Mouse (Mus musculus) heart, postnatal 0 days (tissue): ENCODE measurements at regions not wholly inside any gene's neighbourhood (a gene's known extent, or its start where the extent isn't known, plus 50 kb on each side); places are given as distances from the start of the nearest gene placed in this dataset.

ENCODE experiments used
- ATAC-seq: fragments of 200-750 bp; cut with Nextera tagmentation; 2 replicates; pipeline ENCODE4 v1.8.0; 2017; ENCODE audit warnings: low read depth, moderate number of reproducible peaks, moderate library complexity; ENCODE audit not compliant: insufficient read depth
- DNase-seq: peaks from one replicate; pipeline ENCODE4 v3.0.0-alpha.2; 2016; ENCODE audit warnings: low spot score
- H3K27ac ChIP-seq: fragments of 300-500 bp; sonication (generic); 2 replicates; pipeline ENCODE4 v1.5.1; 2014; ENCODE audit warnings: low read depth, mild to moderate bottlenecking
- H3K27me3 ChIP-seq: fragments of 300-500 bp; sonication (generic); 2 replicates; pipeline ENCODE4 v1.6.1; 2014; ENCODE audit warnings: low read length, mixed read lengths; ENCODE audit not compliant: control insufficient read depth, insufficient read depth
- H3K36me3 ChIP-seq: fragments of 300-500 bp; sonication (generic); replicated peaks from 2 replicates; pipeline ENCODE4 v1.6.1; 2014; ENCODE audit warnings: low read length, mixed read lengths; ENCODE audit not compliant: control insufficient read depth, insufficient read depth
- H3K4me1 ChIP-seq: fragments of 300-500 bp; sonication (generic); 2 replicates; pipeline ENCODE4 v1.6.1; 2014; ENCODE audit warnings: antibody characterized with exemption; ENCODE audit not compliant: control insufficient read depth, insufficient read depth
- H3K4me2 ChIP-seq: fragments of 300-500 bp; sonication (generic); 2 replicates; pipeline ENCODE4 v1.6.1; 2014; ENCODE audit warnings: low read depth, mild to moderate bottlenecking, low read length, moderate library complexity
- H3K4me3 ChIP-seq: fragments of 300-500 bp; sonication (generic); 2 replicates; pipeline ENCODE4 v1.5.1; 2014; ENCODE audit warnings: low read depth, low read length
- H3K9ac ChIP-seq: fragments of 300-500 bp; sonication (generic); replicated peaks from 2 replicates; pipeline ENCODE4 v1.6.1; 2014; ENCODE audit warnings: low read depth, low read length, mixed read lengths
- H3K9me3 ChIP-seq: fragments of 300-500 bp; sonication (generic); replicated peaks from 2 replicates; pipeline ENCODE4 v1.6.1; 2016; ENCODE audit warnings: low read length; ENCODE audit not compliant: control insufficient read depth
- CTCF ChIP-seq: IDR thresholded peaks from 2 replicates; pipeline ENCODE4 v1.5.1; 2016; ENCODE audit warnings: antibody characterized with exemption, control low read depth, low read depth
- EP300 ChIP-seq: IDR thresholded peaks from 2 replicates; pipeline ENCODE4 v1.6.1; 2016; ENCODE audit warnings: antibody characterized with exemption, low read depth
- WGBS: fragments of 180-500 bp; shearing (Covaris S2); extraction: QIAGEN DNeasy Blood & Tissue Kit; methylation state at CpG from one replicate; pipeline ENCODE4 v1.1.7; 2014; 5-methylcytosine and 5-hydroxymethylcytosine counted together

DNA sequence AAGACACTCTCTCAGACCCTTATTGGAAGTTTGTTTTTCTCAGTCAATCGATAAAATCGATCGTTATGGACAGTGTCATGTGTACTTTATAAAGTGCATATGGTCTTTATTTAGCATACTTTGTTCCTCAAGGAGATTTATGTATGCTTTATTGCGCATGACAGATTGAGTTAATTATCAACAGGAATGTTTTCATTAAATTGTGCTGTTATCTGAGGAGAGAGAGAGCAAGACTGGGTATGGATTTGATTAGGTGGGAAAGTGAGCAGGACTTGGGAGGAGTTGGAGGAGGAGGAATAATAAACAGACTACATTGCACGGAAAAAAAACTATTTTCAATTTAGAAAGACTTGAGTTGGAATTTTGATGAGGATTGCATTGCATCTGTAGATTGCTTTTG, 183.8 kb upstream of the Sstr1 start:
- no peaks in the 10 kb centered on the region for H3K9me3 ChIP-seq
- H3K4me2 ChIP-seq, result no peak overlapping the region
- no peaks in the 10 kb centered on the region for H3K4me1 ChIP-seq
- no peak overlapping the region for H3K9ac ChIP-seq
- TF ChIP-seq EP300, result no peak
- no peak for TF ChIP-seq CTCF
- 73% methylated on average over 5 of the region's 5 CpGs for WGBS
- no peak overlapping the region for H3K4me3 ChIP-seq
- no peak overlapping the region for H3K27ac ChIP-seq
- no peak for ATAC-seq
- no peaks in the 10 kb centered on the region for H3K36me3 ChIP-seq
- H3K27me3 ChIP-seq, result no peaks in the 10 kb centered on the region
- DNase-seq, result no peak

- Histone ChIP-seq H3K36me3 (no peaks in the 10 kb centered on the region), H3K4me1 (no peaks in the 10 kb centered on the region), H3K27me3 (no peaks in the 10 kb centered on the region), H3K9ac (no peak overlapping the region), H3K27ac (no peak overlapping the region), H3K4me3 (no peak overlapping the region), H3K4me2 (no peak overlapping the region), H3K9me3 (no peaks in the 10 kb centered on the region)
- no peak for DNase-seq
- TF ChIP-seq EP300 (no peak), CTCF (no peak)
- WGBS, result 81% methylated on average over 8 of the region's 8 CpGs
- no peak for ATAC-seq
Observed at GRCm38 (mm10) chr12:58056368-58056860, 155.2 kb upstream of the Sstr1 start.

DNA sequence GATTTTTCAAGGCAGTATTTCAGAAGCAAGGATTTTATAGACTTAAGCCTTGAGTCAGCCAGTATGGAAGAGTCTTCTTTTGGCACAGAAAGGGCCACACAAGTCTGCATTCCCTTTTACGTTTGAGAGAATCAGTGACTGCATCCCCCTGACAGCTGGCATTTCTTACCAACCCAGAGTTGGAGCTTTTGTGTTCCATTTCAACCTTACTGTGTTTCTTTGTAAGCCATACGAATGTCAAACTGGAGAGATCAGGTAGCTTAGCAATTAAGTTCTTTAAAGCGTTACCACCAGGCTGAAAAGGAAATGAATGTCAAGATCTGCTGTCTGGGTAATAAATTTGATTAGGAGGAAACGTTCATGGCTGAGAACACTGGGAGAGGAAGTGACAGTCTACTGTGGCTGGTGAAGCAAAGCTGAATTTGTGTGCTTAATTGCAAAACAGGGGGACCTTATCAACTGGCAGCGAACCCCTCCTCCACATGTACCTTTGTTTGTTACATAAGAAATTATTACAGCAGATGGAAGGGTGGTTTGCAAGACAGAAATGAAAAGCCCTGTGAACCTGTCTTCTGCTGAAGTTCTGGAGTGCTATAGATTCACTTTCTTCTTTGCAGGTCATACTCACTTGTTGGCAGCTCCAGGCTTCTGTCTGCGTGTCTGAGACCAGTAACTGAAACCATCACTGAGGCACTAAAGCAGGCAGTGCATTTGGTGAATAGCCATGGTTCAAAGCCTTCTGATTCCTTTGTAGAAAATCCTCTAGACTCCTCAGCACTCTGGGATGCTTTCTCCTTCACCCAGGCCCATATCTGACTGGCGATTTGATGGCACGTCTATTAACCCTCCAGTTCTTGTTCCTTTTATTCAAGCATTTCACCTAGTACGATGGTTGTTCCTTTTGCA, 144.0 kb upstream of the Sstr1 start:
- 56% methylated on average over 9 of the region's 9 CpGs for WGBS
- H3K36me3 ChIP-seq, result no peaks in the 10 kb centered on the region
- no peaks in the 10 kb centered on the region for H3K9me3 ChIP-seq
- H3K27me3 ChIP-seq, result no peaks in the 10 kb centered on the region
- no peak overlapping the region for H3K4me3 ChIP-seq
- no peaks in the 10 kb centered on the region for H3K4me1 ChIP-seq
- ATAC-seq (no peak), DNase-seq (no peak)
- no peak for TF ChIP-seq CTCF
- TF ChIP-seq EP300, result no peak
- no peak overlapping the region for H3K4me2 ChIP-seq
- H3K27ac ChIP-seq, result no peak overlapping the region
- no peak overlapping the region for H3K9ac ChIP-seq

- Histone ChIP-seq H3K27ac (no peak overlapping the region), H3K9ac (no peak overlapping the region), H3K4me1 (no peaks in the 10 kb centered on the region), H3K4me2 (no peak overlapping the region), H3K4me3 (no peak overlapping the region), H3K36me3 (no peaks in the 10 kb centered on the region), H3K27me3 (no peaks in the 10 kb centered on the region), H3K9me3 (no peaks in the 10 kb centered on the region)
- ATAC-seq, result no peak
- TF ChIP-seq EP300, result no peak
- TF ChIP-seq CTCF, result no peak
- DNase-seq, result no peak
- 52% methylated on average over 1 of the region's 1 CpGs for WGBS
Observed at GRCm38 (mm10) chr12:58087311-58087710, 124.3 kb upstream of the Sstr1 start.

GRCm38 (mm10) chr12:58112643-58113042, 98.9 kb upstream of the Sstr1 start:
- 86% methylated on average over 3 of the region's 3 CpGs for WGBS
- ATAC-seq (no peak), DNase-seq (no peak)
- Histone ChIP-seq H3K4me3 (no peak overlapping the region), H3K4me2 (no peak overlapping the region), H3K4me1 (no peaks in the 10 kb centered on the region), H3K27ac (no peak overlapping the region), H3K9me3 (no peaks in the 10 kb centered on the region), H3K36me3 (no peaks in the 10 kb centered on the region), H3K27me3 (no peaks in the 10 kb centered on the region), H3K9ac (no peak overlapping the region)
- no peak for TF ChIP-seq CTCF
- TF ChIP-seq EP300, result no peak

DNA sequence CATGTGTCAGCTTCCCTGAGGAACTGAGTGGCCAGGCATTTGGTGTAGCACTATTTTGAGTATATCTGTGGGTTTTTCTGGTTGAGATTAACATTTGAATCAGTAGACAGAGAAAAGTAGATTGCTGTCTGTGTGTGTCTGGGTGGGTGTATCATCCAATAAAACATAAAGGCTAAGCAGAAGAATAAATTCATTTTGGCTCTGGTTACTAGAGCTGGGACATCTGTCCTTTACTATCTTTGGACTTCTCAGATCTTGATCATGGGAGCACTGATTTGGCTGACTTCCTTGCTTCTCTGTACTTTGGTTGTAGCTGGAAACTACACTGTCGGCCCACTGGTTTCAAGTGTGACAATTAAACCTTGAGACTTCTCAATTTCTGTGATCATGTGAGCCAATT, 72.5 kb upstream of the Sstr1 start:
- Histone ChIP-seq H3K27me3 (no peaks in the 10 kb centered on the region), H3K27ac (no peak overlapping the region), H3K9ac (no peak overlapping the region), H3K9me3 (no peaks in the 10 kb centered on the region), H3K36me3 (no peaks in the 10 kb centered on the region), H3K4me2 (no peak overlapping the region), H3K4me1 (no peaks in the 10 kb centered on the region), H3K4me3 (no peak overlapping the region)
- 85% methylated on average over 1 of the region's 1 CpGs for WGBS
- no peak for ATAC-seq
- TF ChIP-seq CTCF (no peak), EP300 (no peak)
- no peak for DNase-seq
